Mouse (Mus musculus): ENCODE results near the gene Ehmt2. TPM values are rescaled to one million over a fixed set of nuclear protein-coding genes. Genes with fewer than 3 reads are reported as not detected.
A peak's percentile ranks its signal among the peaks of the same experiment; 100 is the strongest.
"Not testable (repeated sequence)": the region's sequence is repeated elsewhere in the genome, so short reads cannot be mapped to it uniquely, and the experiment has no call there.

Ehmt2 gene
- polyA plus RNA-seq, 1 experiment from 2014 or later: 70.0 TPM

GRCm38 (mm10) chr17:34894074-34894597, 4.1 kb upstream of the Ehmt2 start:
- H3K27me3 ChIP-seq (replicated peaks): no peaks in the 10 kb centered on the region
- peak overlapping the region; percentile 79 for H3K4me3 ChIP-seq (replicated peaks)
- H3K36me3 ChIP-seq: no peaks in the 10 kb centered on the region
- peak; percentile 88 for ATAC-seq (ENCODE audit: insufficient read depth, low FRiP score, low read depth)
- H3K4me2 ChIP-seq: peak overlapping the region; percentile 91
- H3K9ac ChIP-seq: peak overlapping the region; percentile 82
- WGBS: under 1% methylated on average over 42 of the region's 51 CpGs
- H3K27ac ChIP-seq: peak overlapping the region; percentile 90
- H3K4me1 ChIP-seq: peaks cover 26% of the 10 kb centered on the region
- no peaks in the 10 kb centered on the region for H3K9me3 ChIP-seq

GRCm38 (mm10) chr17:34894801-34895530, 3.3 kb upstream of the Ehmt2 start:
- 7% methylated on average over 49 of the region's 51 CpGs for WGBS

GRCm38 (mm10) chr17:34895724-34896123, 2.5 kb upstream of the Ehmt2 start:
- Histone ChIP-seq H3K27ac (peak overlapping the region; percentile 90), H3K36me3 (no peaks in the 10 kb centered on the region), H3K4me1 (peaks cover 28% of the 10 kb centered on the region), H3K9ac (no peak overlapping the region), H3K4me3 (replicated peaks) (peak overlapping the region; percentile 79), H3K9me3 (no peaks in the 10 kb centered on the region), H3K27me3 (replicated peaks) (no peaks in the 10 kb centered on the region), H3K4me2 (peak overlapping the region; percentile 91)
- no peak for ATAC-seq (ENCODE audit: insufficient read depth, low FRiP score, low read depth)
- WGBS: 90% methylated on average over 15 of the region's 15 CpGs

More at GRCm38 (mm10) chr17:34894801-34895530, 3.3 kb upstream of the Ehmt2 start:
- peak overlapping the region; percentile 91 for H3K4me2 ChIP-seq
- no peak for ATAC-seq (ENCODE audit: insufficient read depth, low FRiP score, low read depth)
- H3K9me3 ChIP-seq: no peaks in the 10 kb centered on the region
- peak overlapping the region; percentile 79 for H3K4me3 ChIP-seq (replicated peaks)
- no peaks in the 10 kb centered on the region for H3K36me3 ChIP-seq
- peak overlapping the region; percentile 82 for H3K9ac ChIP-seq
- no peaks in the 10 kb centered on the region for H3K27me3 ChIP-seq (replicated peaks)
- peaks cover 28% of the 10 kb centered on the region for H3K4me1 ChIP-seq
- H3K27ac ChIP-seq: peak overlapping the region; percentile 90

- H3K27ac ChIP-seq: no peak overlapping the region; the same call in 1 of the 2 replicates
- H3K4me2 ChIP-seq: no peak overlapping the region
- WGBS: 80% methylated on average over 17 of the region's 17 CpGs
- no peaks in the 10 kb centered on the region for H3K9me3 ChIP-seq
- no peak for ATAC-seq (ENCODE audit: insufficient read depth, low FRiP score, low read depth)
- H3K36me3 ChIP-seq: no peaks in the 10 kb centered on the region
- peaks cover 28% of the 10 kb centered on the region for H3K4me1 ChIP-seq
- H3K27me3 ChIP-seq (replicated peaks): no peaks in the 10 kb centered on the region
- H3K4me3 ChIP-seq (replicated peaks): no peak overlapping the region
- no peak overlapping the region for H3K9ac ChIP-seq
These were observed 1.9 kb upstream of the Ehmt2 start for GRCm38 (mm10) chr17:34896366-34896765.

GRCm38 (mm10) chr17:34897373-34898159, 703 bp upstream of the Ehmt2 start:
- peak overlapping the region; percentile 86 for H3K4me2 ChIP-seq
- H3K27ac ChIP-seq: peak overlapping the region; percentile 99
- peak overlapping the region; percentile 89 for H3K9ac ChIP-seq
- peaks cover 3% of the 10 kb centered on the region; the same call in 1 of the 2 replicates for H3K36me3 ChIP-seq
- no peaks in the 10 kb centered on the region for H3K9me3 ChIP-seq
- H3K27me3 ChIP-seq (replicated peaks): no peaks in the 10 kb centered on the region
- WGBS: 14% methylated on average over 10 of the region's 10 CpGs
- peak overlapping the region; percentile 90 for H3K4me3 ChIP-seq (replicated peaks)
- 0 out of 2 replicates have a peak, but pooled peaks have one; percentile 9 for ATAC-seq (ENCODE audit: insufficient read depth, low FRiP score, low read depth)
- peaks cover 28% of the 10 kb centered on the region for H3K4me1 ChIP-seq

GRCm38 (mm10) chr17:34898706-34899052, 410 bp downstream of the Ehmt2 start:
- Histone ChIP-seq H3K9me3 (no peaks in the 10 kb centered on the region), H3K27ac (peak overlapping the region; percentile 99), H3K9ac (peak overlapping the region; percentile 89), H3K36me3 (peaks cover 14% of the 10 kb centered on the region; the same call in 1 of the 2 replicates), H3K4me1 (peaks cover 24% of the 10 kb centered on the region), H3K4me2 (peak overlapping the region; percentile 86), H3K27me3 (replicated peaks) (no peaks in the 10 kb centered on the region), H3K4me3 (replicated peaks) (peak overlapping the region; percentile 90)
- ATAC-seq (ENCODE audit: insufficient read depth, low FRiP score, low read depth): no peak
- WGBS: 0% methylated on average over 12 of the region's 47 CpGs

GRCm38 (mm10) chr17:34899053-34899889, 1.0 kb downstream of the Ehmt2 start:
- no peaks in the 10 kb centered on the region for H3K9me3 ChIP-seq
- WGBS: under 1% methylated on average over 44 of the region's 45 CpGs
- H3K4me2 ChIP-seq: peak overlapping the region; percentile 86
- no peak for ATAC-seq (ENCODE audit: insufficient read depth, low FRiP score, low read depth)
- peak overlapping the region; percentile 89 for H3K9ac ChIP-seq
- H3K36me3 ChIP-seq: peaks cover 19% of the 10 kb centered on the region
- H3K4me1 ChIP-seq: peaks cover 22% of the 10 kb centered on the region
- no peaks in the 10 kb centered on the region for H3K27me3 ChIP-seq (replicated peaks)
- H3K27ac ChIP-seq: peak overlapping the region; percentile 99
- H3K4me3 ChIP-seq (replicated peaks): peak overlapping the region; percentile 90

GRCm38 (mm10) chr17:34899890-34900243, 1.6 kb downstream of the Ehmt2 start:
- H3K27me3 ChIP-seq (replicated peaks): no peaks in the 10 kb centered on the region
- H3K9me3 ChIP-seq: no peaks in the 10 kb centered on the region
- no peak for ATAC-seq (ENCODE audit: insufficient read depth, low FRiP score, low read depth)
- peak overlapping the region; percentile 89 for H3K9ac ChIP-seq
- H3K36me3 ChIP-seq: peaks cover 25% of the 10 kb centered on the region
- WGBS: under 1% methylated on average over 5 of the region's 5 CpGs
- H3K4me3 ChIP-seq (replicated peaks): peak overlapping the region; percentile 90
- H3K4me2 ChIP-seq: peak overlapping the region; percentile 86
- peak overlapping the region; percentile 99 for H3K27ac ChIP-seq
- H3K4me1 ChIP-seq: peaks cover 22% of the 10 kb centered on the region

GRCm38 (mm10) chr17:34900826-34901225, 2.6 kb downstream of the Ehmt2 start:
- not testable (repeated sequence) for ATAC-seq (ENCODE audit: insufficient read depth, low FRiP score, low read depth); H3K27ac ChIP-seq
- H3K36me3 ChIP-seq: peaks cover 34% of the 10 kb centered on the region

GRCm38 (mm10) chr17:34901948-34902347, 3.7 kb downstream of the Ehmt2 start:
- H3K9me3 ChIP-seq; H3K4me3 ChIP-seq (replicated peaks): not testable (repeated sequence)
- 85% methylated on average over 9 of the region's 10 CpGs for WGBS

More at GRCm38 (mm10) chr17:34900826-34901225, 2.6 kb downstream of the Ehmt2 start:
- H3K4me3 ChIP-seq (replicated peaks); H3K4me2 ChIP-seq; H3K9ac ChIP-seq; H3K27me3 ChIP-seq (replicated peaks); H3K9me3 ChIP-seq: not testable (repeated sequence)
- H3K4me1 ChIP-seq: peaks cover 14% of the 10 kb centered on the region; the same call in 1 of the 2 replicates

GRCm38 (mm10) chr17:34902895-34903294, 4.6 kb downstream of the Ehmt2 start:
- Histone ChIP-seq H3K4me3 (replicated peaks) (no peak overlapping the region), H3K9me3 (no peaks in the 10 kb centered on the region), H3K4me2 (no peak overlapping the region), H3K27me3 (replicated peaks) (no peaks in the 10 kb centered on the region), H3K9ac (no peak overlapping the region), H3K27ac (no peak overlapping the region), H3K36me3 (peaks cover 55% of the 10 kb centered on the region), H3K4me1 (0 out of 2 replicates have a peak, but pooled peaks cover 2% of the 10 kb centered on the region)
- ATAC-seq (ENCODE audit: insufficient read depth, low FRiP score, low read depth): no peak
- 80% methylated on average over 9 of the region's 9 CpGs for WGBS

More at GRCm38 (mm10) chr17:34901948-34902347, 3.7 kb downstream of the Ehmt2 start:
- not testable (repeated sequence) for H3K9ac ChIP-seq; H3K4me2 ChIP-seq; H3K27ac ChIP-seq; ATAC-seq (ENCODE audit: insufficient read depth, low FRiP score, low read depth); H3K4me1 ChIP-seq; H3K27me3 ChIP-seq (replicated peaks)
- H3K36me3 ChIP-seq: peaks cover 45% of the 10 kb centered on the region
